Mouse (Mus musculus) MEL-GATA-1-ER (cell line): ENCODE measurements at regions not wholly inside any gene's neighbourhood (a gene's known extent, or its start where the extent isn't known, plus 50 kb on each side); places are given as distances from the start of the nearest gene placed in this dataset.

Experiments
- DNase-seq: peaks from one replicate; pipeline ENCODE4 v3.0.0-alpha.2; 2012; ENCODE audit warnings: low read depth; ENCODE audit errors: extremely low read depth

- DNase-seq, result no peak
Observed at GRCm38 (mm10) chr10:97778531-97778930, 52.0 kb upstream of the C030005K15Rik start.

- DNase-seq, result no peak
Observed at GRCm38 (mm10) chr10:97779335-97779734, 52.8 kb upstream of the C030005K15Rik start.

GRCm38 (mm10) chr10:97793804-97794203 lies 67.2 kb upstream of the C030005K15Rik start:
- no peak for DNase-seq

- DNase-seq, result no peak
Observed at GRCm38 (mm10) chr10:97801448-97802265, 75.1 kb upstream of the C030005K15Rik start.

- DNase-seq, result no peak
Observed at GRCm38 (mm10) chr10:97807947-97808346, 81.4 kb upstream of the C030005K15Rik start.

DNA sequence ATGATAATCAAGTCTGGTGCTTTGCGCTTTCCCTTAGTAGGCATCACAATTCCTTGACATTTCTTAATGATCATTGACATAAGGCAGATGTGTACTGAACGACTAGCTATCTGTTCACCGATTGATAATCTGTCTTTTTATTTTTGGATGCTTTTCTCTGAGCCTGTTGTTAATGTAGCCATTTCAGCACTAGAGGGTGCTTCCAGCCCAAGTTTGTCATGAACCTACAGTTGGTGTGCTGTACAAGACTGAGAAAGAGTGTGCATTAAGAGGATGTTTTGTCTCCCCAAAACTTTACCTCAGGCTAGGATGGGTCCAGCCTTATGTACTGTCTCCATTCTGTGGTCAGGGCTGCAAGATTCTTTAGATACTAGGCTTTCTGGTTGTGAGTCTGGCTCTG lies 116.0 kb upstream of the C030005K15Rik start:
- no peak for DNase-seq

GRCm38 (mm10) chr10:97851487-97851886 lies 124.9 kb upstream of the C030005K15Rik start:
- DNase-seq, result no peak

DNA sequence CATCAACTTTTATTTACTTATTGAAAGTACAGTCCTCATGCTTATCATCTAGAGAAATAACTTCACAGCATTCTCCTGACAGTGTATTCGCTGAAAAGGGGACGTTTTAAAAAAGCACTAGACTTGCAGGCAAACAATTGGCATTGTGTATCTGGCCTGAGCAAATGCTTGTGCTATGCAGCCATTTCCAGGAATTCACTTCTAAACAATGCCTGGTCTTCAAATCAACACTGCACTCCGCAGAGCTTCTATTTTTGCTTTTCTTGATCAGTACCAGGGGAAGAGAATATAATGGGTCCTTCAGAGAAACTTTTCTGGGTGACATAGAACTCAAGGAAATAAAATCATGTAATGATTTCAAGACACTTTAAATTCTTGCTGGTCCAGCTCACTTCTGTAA lies 150.5 kb upstream of the C030005K15Rik start:
- DNase-seq, result no peak

GRCm38 (mm10) chr10:97886049-97886448 lies 159.5 kb upstream of the C030005K15Rik start:
- DNase-seq, result no peak

GRCm38 (mm10) chr10:97905793-97906192 lies 179.2 kb upstream of the C030005K15Rik start:
- no peak for DNase-seq

DNA sequence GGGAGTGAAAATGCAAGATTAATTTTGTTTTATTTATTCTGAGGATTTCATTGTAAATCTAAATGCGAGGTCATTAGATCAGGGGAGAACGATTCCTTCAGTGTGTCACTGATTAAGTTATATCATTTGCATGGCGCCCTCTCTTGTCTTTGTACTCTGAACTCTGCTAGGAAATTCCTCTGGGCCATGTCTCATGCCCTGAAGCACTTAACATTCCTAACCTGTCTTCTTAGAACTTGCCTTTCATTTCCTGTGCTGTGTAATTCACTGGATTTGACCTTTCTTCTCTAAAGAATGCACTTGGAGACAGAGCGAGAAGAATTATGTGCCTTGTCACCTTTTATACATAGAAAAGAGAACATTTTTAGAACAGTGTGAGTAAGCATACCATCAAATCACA lies 199.0 kb upstream of the C030005K15Rik start:
- no peak for DNase-seq

- DNase-seq, result no peak
Observed at GRCm38 (mm10) chr10:97940345-97940744, 213.8 kb upstream of the C030005K15Rik start.

GRCm38 (mm10) chr10:97965881-97966280 lies 239.3 kb upstream of the C030005K15Rik start:
- DNase-seq, result no peak

GRCm38 (mm10) chr10:97966931-97967330 lies 240.4 kb upstream of the C030005K15Rik start:
- no peak for DNase-seq

DNA sequence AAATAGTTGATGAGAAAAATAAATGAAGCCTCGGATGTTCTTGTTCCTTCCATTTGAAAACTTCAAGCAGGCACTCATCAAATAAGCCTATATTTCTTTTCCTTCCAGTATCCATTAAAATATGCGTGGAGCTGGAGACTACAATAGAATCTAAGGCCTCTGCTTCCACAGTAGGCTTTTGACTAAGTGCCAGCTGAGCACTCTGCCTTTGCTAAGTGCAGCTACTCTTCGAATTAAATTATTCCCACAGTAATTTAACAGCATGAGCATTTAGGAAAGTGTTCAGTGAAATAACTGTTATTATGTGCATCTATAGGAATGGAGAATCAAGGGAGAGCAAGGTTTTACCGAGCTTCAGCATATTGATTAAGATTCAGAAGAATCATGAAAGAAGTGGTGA lies 280.5 kb upstream of the C030005K15Rik start:
- no peak for DNase-seq

- DNase-seq, result no peak
Observed at GRCm38 (mm10) chr10:98008355-98008754, 281.8 kb upstream of the C030005K15Rik start.

GRCm38 (mm10) chr10:98012916-98013315 lies 286.4 kb upstream of the C030005K15Rik start:
- DNase-seq, result no peak

- DNase-seq, result no peak
Observed at GRCm38 (mm10) chr10:98014985-98015902, 288.7 kb upstream of the C030005K15Rik start.

GRCm38 (mm10) chr10:98016596-98017304 lies 290.2 kb upstream of the C030005K15Rik start:
- DNase-seq, result no peak

DNA sequence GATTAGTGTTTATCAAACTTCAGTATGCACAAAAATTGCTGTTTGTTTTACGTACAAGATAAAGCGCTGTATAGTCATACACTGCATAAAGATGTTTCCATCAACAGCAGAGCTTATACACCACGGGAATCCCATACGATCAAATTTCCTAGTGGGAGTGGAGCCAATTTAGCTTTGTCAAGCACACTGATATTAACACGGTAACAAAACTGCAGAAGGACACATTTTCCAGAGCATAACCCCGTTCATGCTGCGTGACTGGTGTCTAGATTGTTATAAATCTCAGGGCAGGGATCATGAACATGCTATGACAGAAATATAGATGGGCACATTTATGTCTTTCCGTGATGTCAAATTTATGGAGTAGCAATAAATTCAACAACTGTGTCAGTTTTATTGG lies 302.6 kb upstream of the C030005K15Rik start:
- DNase-seq, result no peak

GRCm38 (mm10) chr10:98029621-98030020 lies 303.1 kb upstream of the C030005K15Rik start:
- no peak for DNase-seq

DNA sequence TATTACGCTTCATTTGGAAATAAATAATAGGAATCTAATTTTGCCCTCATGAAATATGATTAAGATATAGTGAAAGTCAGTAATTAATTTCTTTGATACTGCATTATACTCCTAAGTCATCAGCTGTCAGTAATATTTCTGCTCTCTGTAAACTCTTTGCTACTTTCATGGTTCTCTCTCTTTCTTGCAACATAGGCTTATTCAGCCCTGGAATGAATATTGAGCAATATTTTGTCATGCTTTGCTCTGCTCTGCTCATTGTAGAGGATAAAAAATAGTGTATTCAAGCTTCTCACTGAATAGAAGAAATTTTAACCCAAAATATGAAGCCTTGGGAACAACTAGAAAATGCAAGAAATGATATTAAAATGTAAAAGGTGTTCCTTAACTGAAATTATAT lies 306.1 kb upstream of the C030005K15Rik start:
- DNase-seq, result no peak
